Mouse (Mus musculus): Measurements from ENCODE around the gene Hlf.

The Hlf gene

DNA sequence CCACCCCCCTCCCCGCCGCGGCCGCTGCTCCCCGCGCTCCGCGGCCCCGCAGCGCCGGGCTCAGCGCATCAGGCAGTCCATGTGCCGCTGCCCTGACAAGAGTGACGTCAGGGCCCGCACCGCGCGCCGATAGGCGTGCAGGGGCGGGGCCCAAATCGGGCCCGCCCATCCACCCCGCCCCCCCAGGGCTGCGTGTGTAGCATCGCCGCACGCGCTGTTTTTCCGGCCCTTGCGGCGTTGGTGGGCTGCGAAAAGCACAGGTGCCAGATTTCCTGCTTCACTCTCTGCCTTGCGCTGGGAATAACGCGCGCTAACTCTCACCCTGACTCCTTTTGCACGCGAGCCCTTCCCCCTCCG is at the start of gene Hlf:
Gene Hlf (minus strand): TSS at position 79 of the 357 bp plus-strand sequence.
- in situ Hi-C loops (cut with MboI; ENCODE audit: unreplicated experiment in 2 of 2), result no loop called here

DNA sequence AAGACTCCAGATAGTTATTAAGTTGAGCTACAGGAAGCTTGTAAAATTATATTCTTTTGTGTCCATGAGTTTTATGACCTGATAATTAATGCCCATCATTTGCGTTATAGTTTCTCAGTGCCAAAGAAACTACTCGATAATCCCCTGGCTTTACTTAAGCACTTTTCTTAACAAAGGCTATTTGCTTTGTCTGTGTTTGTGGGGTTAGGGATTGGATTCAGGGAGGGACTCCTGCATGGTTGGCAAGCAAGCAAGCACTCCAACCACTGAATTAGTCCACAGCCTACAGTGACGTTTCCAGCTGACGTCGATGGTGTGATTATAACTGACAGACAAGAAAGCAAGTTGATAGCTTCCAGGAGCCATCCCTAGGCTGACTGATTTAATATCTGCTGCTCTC is 48.1 kb upstream of the Hlf start:
- in situ Hi-C loops (cut with MboI; ENCODE audit: unreplicated experiment in 2 of 2), result no loop called here

DNA sequence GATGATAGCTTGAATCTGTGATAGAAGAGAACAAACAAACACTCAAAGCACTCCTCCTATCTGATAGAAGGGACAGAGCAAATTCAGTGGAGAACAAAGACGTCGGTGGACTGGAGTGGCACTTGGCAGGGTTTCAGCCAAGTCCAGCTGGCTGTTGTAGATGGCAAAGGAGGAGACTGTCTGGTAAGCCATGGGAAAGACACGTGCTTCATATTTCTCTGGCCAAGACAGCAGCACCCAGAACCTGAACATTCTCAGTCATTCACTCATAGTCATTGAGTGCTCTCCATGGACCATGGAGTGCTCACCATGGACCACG is 34.5 kb upstream of the Hlf start:
- in situ Hi-C loops (cut with MboI; ENCODE audit: unreplicated experiment in 2 of 2), result no loop called here

DNA sequence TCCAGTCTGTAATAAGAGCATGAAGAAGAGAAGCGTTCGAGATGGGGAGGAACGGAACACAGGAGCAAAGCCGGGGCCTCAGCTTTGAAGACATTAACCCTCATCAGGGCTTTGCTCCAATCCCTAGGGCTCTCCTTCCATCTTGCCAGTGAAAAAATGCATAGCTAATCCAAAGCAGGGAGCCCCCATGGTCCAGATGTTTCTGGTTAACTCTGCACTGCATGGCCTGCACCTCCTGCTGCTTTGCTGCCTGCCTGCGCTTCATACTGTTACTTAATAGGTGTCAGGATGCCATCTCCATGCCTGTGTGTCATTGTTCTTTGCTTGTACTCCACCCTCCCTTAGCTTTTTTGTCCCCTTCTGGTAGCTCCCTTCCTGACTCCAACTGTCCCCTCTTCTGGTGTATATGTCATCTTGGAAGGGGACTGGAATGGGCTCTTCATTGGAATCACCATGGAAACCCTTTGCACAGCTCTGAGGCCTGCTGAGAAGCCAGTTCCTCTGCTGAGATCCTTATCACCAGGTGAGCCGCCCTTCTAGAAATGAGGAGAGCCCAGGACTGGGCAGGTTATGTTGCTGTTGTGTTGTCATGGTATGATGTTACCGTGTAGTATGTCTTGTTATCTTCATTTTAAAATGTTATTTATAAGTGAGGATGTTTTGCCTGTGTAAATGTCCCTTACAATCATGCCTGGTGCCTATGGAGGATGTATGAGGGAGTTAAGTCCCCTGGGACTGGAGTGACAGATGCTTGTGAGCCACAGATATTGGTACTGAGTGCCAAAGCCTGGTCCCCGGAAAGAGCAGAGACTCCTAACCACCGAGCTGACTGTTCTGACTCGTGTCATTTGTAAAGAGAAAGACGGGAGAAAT is 33.9 kb upstream of the Hlf start:
- in situ Hi-C loops (cut with MboI; ENCODE audit: unreplicated experiment in 2 of 2), result no loop called here

DNA sequence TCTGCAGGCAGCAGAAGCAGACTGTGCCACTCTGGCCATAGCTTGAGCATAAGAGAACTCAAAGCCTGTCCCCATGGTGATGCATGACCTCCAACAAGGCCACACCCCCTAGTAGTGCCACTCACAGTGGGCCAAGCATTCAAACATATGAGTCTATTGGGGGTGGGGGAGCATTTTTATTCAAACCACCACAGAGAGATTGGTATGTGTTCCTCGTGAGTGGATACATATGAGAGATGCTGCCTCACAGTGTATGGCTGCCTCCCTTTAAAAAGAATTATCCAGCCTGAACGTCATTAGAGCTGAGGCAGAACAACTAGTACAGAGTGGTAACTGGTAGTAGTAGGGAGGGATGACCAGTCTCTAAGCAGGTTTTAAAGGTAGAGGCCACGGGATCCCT is 33.2 kb upstream of the Hlf start:
- in situ Hi-C loops (cut with MboI; ENCODE audit: unreplicated experiment in 2 of 2), result no loop called here

DNA sequence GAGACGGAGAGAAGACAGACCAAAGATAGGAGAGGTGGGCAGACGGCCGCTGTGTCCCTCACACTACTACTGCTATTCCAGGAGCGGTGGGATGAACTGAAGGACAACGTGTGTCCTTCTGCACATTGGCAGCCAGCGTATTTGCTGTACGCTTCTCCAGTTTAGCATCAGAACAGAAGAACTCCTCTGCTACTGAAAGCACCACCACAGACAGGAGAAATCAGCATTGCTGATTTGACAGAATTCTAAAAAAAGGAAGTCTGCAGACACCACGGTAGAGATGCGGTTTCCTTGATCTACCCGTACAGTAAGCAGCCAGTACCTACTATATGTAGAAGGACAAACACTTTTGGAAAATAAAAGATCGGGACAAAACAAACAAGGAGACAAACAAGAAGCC is 29.0 kb upstream of the Hlf start:
- in situ Hi-C loops (cut with MboI; ENCODE audit: unreplicated experiment in 2 of 2), result no loop called here

DNA sequence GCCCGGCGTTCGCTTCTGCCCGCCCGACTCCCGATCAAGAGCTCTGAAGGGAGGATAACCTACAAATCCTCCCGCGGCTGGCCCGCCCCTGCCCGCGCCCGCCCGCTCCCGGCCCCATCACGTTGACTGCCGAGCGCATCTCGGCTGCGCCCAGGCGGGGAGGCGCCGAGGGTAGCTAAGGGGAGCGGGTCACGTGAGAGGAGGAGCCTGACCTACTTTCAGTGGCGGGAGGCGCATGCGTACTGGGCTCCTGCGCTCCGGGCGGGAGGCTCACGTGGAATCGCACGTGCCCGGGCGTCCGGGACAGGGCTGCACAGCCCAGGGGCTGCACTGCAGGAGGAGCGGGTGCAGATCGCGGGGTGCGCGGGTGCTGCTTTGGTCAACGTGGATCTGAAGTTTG is 27.2 kb upstream of the Hlf start:
- in situ Hi-C loops (cut with MboI; ENCODE audit: unreplicated experiment in 2 of 2), result no loop called here

DNA sequence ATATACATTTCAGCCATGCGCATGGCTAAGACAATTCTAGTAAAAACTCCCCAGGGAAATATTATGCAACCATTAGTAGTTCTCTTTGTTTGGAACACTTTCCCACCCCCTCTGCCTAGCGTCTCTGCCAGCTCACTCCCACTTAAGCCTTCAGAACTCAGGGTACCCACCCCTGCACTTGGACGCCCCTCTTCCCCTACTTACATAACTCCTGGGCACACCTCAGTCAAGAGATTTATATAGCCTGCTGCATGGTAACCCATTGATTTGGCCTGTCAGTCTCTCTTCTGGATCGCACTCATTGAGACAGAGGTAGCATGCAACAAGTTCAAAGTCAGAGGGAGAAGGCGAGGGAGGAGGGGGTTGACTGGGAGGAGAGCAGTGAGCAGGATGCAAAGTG is 26.3 kb upstream of the Hlf start:
- in situ Hi-C loops (cut with MboI; ENCODE audit: unreplicated experiment in 2 of 2), result no loop called here

DNA sequence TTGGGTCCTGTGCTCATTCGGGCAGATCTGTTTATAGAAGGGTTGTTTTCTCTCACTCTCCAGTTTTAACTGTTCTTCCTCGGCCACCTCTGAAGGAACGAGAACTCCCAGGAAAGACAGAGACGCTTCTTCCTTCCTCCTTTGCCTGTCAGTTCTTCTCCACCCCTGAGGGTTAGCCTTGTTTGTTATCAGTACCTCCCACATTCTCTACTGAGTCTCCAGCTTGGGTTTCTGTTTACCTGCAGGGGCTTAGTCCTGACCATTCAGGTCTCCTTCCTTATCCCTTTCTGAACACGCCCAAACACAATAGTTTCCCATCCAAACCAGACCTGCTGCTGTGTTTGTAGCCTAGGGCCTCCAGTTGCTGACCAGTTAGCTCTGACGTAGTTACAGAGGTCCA is 8.2 kb upstream of the Hlf start:
- in situ Hi-C loops (cut with MboI; ENCODE audit: unreplicated experiment in 2 of 2), result no loop called here

DNA sequence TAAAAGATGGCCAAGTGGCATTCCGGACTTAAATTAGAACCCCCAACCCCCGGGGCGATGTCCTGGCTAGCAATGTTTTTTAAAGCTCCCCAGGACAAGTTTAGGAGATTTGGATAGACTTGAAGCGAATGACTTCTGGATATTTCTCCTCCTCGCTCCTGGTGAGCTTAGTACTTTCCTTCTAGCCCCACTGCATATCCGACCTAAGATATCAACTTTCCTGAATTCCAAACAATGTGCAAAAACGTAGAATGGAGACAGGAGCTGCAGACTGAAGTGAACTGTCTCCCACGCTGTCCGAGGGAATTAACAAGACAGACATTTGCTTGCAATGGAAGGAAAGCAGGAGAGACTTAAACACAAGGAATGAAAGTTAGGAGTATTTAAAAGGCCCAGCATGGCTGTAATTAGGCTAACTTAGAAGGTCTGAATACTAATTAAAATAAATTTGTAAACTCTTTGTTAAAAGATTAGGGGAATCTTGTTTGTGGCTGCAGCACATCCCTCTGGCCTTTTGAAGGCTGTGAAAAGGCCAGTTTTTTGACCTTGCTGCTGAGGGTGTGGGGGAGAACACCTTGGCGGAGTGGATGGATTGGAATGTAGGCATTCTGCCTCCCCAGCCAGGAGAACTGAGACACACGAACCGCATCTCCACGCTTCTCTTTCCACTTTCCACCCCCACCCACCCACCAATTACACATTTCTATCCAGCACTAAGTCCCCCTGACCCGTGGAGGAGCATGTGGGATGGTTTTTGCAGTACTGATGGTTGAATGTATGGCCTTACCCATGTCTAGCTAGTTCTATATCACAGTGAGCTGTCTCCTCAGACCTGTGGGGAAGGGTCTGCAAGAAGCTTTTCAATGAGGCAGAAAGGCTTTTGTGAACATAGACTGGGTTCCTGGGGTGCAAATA is 833 bp upstream of the Hlf start:
- in situ Hi-C loops (cut with MboI; ENCODE audit: unreplicated experiment in 2 of 2), result no loop called here

DNA sequence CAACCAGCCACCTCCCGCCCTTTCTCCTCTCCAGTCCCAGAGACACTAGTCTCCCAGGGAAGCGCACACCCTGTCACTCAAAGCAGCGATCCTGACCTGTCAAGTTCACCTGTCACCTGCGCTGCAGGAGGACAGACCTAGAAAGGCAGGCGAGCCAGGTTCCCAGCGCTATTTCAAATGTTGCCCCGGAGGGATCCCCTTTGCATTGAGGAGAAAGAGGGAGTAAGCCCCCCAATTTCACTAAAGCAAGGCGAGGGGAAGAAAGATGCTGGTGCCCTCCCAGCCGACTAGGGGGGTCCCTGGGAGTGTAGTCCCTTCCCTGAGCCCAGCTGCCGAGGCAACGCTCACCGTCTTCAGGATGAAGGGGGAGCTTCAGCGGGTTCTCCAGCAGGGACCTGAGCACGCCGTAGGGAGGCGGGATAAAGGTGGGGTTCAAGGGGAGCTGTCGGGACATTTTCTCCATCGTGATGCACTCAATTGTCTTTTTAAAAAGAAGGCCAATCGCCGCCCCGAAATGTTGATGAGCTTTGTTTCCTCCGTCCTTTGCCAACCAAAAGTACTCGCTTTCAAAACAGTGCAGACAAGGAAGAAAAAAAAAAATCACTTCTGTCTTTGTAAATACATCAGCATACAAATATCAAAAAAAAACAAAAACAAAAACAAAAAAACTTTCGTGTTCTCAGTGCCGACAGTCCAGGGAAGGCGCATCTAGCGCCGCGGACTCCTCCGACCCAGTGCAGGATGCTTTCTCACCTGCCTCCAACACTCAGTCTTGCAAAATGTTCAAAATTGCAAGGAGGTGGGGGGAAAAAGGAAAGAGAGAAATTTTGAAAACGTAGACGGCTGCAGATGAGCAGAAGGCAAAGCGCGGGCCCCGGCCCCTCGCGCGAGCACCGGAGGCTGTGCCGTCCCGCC is 536 bp downstream of the Hlf start:
- in situ Hi-C loops (cut with MboI; ENCODE audit: unreplicated experiment in 2 of 2), result no loop called here

DNA sequence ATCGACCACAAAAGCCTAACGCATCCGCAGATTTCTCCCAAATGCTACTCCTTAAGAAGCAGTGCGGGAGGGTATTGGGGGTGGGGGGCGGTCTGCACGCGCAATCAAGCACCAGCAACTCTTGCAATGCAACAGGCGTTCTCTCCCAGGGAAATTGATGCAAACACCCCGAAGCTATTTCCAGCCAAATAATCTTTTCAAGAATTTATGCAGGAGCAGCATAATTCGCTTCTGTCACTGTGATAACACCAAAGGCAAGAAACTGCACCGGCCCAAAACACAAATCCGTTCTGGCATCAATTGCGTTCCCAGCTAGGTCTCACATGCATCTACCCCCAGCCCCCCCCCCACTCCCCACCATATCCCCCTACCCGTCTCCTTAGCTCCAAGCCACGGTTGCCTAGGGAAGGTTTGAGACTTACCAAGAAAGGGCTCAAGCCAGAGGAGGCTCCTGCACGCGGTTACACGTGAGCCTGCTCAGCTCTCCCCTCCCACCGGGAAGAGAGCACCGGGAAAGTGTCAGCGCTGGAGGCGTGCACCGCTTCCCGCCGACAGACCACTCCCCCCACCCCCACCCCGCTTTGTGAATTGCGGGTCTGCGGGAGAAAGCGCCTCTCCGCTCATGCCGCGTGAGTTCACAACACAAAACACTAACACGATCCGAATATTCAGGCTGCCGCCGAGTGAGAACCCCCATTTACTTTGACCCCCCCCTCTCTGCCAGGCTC is 1.4 kb downstream of the Hlf start:
- in situ Hi-C loops (cut with MboI; ENCODE audit: unreplicated experiment in 2 of 2), result no loop called here

DNA sequence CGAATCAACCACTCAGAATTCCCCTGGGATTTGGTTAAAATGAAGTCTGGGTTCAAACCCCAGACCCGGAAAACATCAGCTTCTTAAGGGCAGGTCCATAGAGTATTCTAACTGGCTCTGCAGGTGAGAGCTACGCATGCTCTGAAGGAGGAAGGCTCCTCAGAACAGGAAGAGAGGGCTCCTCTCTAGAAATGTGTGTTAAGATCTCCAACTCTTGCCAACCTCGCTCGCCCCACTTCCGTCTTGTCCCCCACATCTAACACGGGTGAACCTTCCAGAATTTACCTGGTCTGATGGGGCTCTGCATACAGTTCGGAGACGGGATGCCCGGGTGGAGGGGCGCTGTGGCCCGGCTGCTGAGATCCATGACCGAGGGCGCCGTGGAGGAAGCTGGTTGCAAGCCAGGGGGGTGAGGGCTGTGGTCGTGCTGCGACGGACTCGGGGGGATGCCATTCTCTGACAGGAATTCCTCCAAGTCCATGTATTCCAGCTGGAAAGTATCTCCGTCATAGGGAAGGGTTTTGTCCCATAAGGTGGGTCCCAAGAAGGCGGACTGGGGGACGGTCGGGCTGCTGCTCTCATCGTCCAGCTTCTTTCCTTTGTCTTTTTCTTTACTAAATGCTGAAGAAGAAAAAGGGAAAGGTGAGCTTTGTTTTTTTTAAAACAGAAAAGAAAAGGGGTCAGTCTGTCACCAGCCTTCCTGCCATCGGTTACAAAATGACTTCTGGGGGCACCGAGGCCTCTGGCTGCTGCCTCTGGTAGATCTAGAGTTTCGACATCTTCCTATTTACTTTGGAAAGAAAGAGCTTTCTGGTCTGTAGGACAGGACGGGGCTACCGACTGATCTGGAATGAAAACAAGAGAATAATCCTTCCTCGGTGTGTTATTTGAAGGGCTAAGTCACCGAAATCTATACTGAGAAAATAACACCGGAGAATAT is 2.9 kb downstream of the Hlf start:
- in situ Hi-C loops (cut with MboI; ENCODE audit: unreplicated experiment in 2 of 2), result no loop called here

DNA sequence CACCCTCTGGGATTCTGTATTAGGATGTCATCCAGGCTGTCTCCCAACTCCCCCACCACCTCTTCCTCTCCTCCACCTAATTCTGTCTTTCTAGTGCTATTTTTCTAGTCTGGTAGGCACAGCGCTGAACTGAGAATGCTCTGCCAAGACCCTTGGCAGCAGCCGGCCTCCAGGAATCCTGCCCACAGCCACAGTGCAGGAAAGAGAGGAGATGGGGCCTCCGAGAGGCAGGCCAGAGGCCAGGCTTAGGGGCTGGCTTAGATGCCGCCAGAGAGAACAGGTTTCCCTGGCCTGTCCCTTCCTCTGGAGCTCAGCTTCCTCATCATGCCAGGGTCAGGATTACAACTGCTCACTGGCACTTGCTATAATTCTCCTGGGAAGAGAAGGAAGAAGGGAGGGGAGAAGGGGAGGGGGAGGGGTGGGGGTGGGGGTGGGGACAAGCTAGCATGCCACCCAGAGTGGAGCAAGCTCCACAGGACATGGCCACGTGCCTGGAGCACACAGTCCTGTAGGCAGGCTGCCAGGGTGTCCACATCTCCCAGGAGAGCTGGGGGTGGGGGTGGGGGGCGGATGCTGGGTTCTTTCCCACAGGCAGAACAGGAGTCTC is 8.6 kb downstream of the Hlf start:
- in situ Hi-C loops (cut with MboI; ENCODE audit: unreplicated experiment in 2 of 2), result no loop called here

DNA sequence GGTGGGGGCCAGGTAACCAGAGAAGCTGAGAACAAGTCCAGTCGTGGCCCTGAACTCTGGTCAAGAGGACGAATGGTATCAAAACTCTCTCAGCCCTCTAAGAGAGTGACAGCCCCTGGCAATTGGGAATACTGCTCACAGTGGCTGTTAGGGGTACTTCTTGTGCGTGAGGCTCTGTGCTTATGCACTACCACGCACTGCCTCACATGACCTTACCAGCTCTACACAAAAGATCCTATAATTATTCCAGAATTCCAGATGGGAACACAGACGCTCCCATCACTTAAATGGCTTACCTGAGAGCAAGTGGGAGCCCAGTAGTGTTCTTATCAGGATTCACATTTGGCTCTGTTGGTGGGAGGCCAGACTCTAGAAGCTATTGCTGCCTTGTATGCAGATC is 9.6 kb downstream of the Hlf start:
- in situ Hi-C loops (cut with MboI; ENCODE audit: unreplicated experiment in 2 of 2), result no loop called here

DNA sequence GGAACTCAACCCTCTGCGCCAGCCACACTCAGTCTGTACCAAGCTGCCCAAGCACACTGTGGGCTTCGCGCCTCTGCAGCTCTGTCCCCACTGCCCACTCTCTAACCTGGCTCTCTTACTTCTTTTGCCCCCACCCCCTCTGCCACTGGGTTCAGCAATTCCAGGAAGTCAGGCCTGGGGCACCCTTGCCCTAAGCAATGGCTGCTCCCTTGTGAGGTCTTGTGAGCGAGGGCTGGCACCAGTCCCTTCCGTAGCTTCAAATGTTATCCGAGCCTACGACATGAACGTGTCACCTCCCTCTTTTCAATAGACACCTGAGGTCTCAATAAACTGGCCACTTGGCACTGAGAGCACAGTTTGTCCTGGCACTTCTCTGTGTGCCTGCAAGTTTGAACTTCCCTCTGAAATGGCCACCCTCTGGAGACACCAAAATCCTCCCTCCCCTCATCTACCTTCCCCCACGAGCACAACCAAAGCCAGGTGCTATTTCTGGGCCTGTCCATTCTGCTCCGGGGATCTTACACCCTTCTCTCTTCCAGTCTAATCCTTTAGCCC is 10.5 kb downstream of the Hlf start:
- in situ Hi-C loops (cut with MboI; ENCODE audit: unreplicated experiment in 2 of 2), result no loop called here

DNA sequence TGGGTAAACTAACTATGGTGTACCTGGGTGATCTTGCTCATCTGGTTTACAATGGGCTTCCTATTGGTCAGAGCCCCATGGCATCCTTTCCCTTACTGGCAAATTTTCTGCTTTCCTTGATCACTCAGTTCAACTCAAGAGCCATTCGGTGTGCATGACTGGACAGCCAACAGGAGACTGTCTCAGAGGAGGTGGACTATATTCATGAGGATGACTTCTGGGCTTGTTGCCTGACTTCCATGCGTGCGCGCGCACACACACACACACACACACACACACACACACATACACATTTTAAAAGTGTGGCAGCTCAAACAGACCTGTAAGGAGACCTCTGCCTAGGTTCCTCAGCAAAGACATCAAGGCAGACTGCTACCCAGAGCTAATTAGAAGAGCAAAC is 12.7 kb downstream of the Hlf start:
- in situ Hi-C loops (cut with MboI; ENCODE audit: unreplicated experiment in 2 of 2), result no loop called here

DNA sequence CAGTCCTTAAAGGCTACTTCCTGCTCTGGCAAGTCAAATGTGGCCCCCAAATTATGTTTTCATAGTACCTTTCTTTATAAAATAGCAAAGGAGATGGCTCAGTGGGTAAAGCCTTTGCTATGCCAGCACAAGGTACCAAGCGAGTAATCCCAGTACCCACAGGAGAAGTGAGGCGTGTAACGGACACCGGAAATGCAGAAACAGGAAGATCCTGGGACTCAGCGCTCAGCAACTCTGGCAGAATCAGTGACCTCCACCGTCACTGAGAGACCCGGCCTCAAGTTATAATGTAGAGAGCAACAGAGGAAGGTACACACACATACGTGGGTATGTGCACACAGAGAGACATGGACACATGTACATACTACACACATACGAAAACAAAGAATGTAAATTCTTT is 14.3 kb downstream of the Hlf start:
- in situ Hi-C loops (cut with MboI; ENCODE audit: unreplicated experiment in 2 of 2), result no loop called here
